Mouse (Mus musculus) CH12.LX (cell line): ENCODE measurements around the gene 2610002M06Rik.

Experiments
- CHD1 ChIP-seq: IDR thresholded peaks from 2 replicates; pipeline ENCODE4 v1.6.1; 2012; ENCODE audit warnings: low read depth, low read length, improper control_type of control experiment, inconsistent platforms
- CHD2 ChIP-seq: IDR thresholded peaks from 2 replicates; pipeline ENCODE4 v1.6.1; 2011; ENCODE audit warnings: low read length, improper control_type of control experiment
- CTCF ChIP-seq, 2 experiments: IDR thresholded peaks in 1 of 2; conservative IDR thresholded peaks in 1 of 2; 2 replicates each; pipeline ENCODE4 v1.5.1; 2011 to 2012; ENCODE audit warnings: low read depth in 2 of 2, low read length in 2 of 2, improper control_type of control experiment in 1 of 2, inconsistent platforms in 1 of 2, mild to moderate bottlenecking in 1 of 2, moderate library complexity in 1 of 2
- EP300 ChIP-seq: IDR thresholded peaks from 2 replicates; pipeline ENCODE4 v1.6.1; 2011; ENCODE audit warnings: low read length, improper control_type of control experiment
- ETS1 ChIP-seq: conservative IDR thresholded peaks from 2 replicates; pipeline ENCODE4 v1.6.1; 2012; ENCODE audit warnings: low read depth, mild to moderate bottlenecking, inconsistent platforms, low read length, improper control_type of control experiment, moderate library complexity
- HCFC1 ChIP-seq: IDR thresholded peaks from 2 replicates; pipeline ENCODE4 v1.6.1; 2012; ENCODE audit warnings: low read depth, mild to moderate bottlenecking, inconsistent platforms, low read length, improper control_type of control experiment
- KAT2A ChIP-seq: IDR thresholded peaks from 2 replicates; pipeline ENCODE4 v1.6.1; 2012; ENCODE audit warnings: low read length, improper control_type of control experiment, inconsistent platforms; ENCODE audit not compliant: insufficient replicate concordance
- MAX ChIP-seq: IDR thresholded peaks from 2 replicates; pipeline ENCODE4 v1.6.1; 2011; ENCODE audit warnings: low read length, improper control_type of control experiment
- MXI1 ChIP-seq: IDR thresholded peaks from 2 replicates; pipeline ENCODE4 v1.6.1; 2011; ENCODE audit warnings: mild to moderate bottlenecking, low read depth, low read length, improper control_type of control experiment
- POLR2A ChIP-seq: IDR thresholded peaks from 2 replicates; pipeline ENCODE4 v1.6.1; 2011; ENCODE audit warnings: low read depth, mild to moderate bottlenecking, improper control_type of control experiment, low read length
- SIN3A ChIP-seq: IDR thresholded peaks from 2 replicates; pipeline ENCODE4 v1.6.1; 2012; ENCODE audit warnings: low read length, improper control_type of control experiment, inconsistent platforms
- TBP ChIP-seq: conservative IDR thresholded peaks from 2 replicates; pipeline ENCODE4 v1.6.1; 2011; ENCODE audit warnings: low read depth, low read length, improper control_type of control experiment
- ZNF384 ChIP-seq: IDR thresholded peaks from 2 replicates; pipeline ENCODE4 v1.6.1; 2012; ENCODE audit warnings: low read depth, low read length, improper control_type of control experiment, inconsistent platforms

DNA sequence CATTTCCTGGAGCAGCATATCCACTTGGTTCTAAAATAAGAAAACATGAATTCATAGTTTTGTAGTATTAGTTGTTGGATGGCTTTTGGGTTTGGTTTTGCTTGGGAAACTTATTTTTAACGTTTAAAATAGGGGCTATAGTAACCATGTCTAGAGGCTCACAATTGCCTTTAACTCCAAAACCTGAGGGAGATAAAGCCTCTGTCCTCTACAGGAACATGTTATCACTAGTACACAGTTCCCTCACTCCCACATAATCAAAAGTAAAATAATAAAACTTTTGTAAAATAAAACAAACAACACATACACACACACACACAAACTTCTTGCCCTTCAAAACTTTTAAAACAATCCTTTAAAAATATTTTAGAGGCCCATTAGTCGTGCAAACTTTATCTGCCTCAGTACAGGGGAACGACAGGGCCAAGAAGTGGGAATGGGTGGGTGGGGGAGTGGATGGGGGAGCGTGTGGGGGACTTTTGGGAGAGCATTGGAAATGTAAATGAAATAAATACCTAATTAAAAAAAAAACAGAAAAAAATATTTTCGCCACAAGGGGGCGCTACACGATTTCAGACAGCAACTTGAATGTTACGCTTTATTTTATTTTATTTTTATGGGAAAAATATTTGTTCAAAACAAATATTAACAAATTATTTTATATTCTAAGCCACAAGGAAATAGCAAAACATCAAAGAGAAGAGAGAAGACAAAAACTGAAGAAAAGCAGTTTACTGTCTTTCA lies 25.2 kb downstream of the 2610002M06Rik start:
- TF ChIP-seq CTCF (conservative IDR thresholded peaks at IDR 0.05 in 1 of 2, IDR thresholded peaks at IDR 0.05 in 1 of 2; ENCODE audit: low read depth in 2 of 2, low read length in 2 of 2) = peak in 1 of 2 experiments; percentile 34; a peak in 1 of 4 replicates
- TF ChIP-seq MXI1 = no peak
- TF ChIP-seq HCFC1 = no peak
- no peak for TF ChIP-seq POLR2A
- TF ChIP-seq TBP = no peak
- TF ChIP-seq KAT2A = no peak
- no peak for TF ChIP-seq ETS1
- TF ChIP-seq CHD1 = no peak
- TF ChIP-seq ZNF384 = peak; percentile 70
- TF ChIP-seq MAX = no peak
- no peak for TF ChIP-seq CHD2
- no peak for TF ChIP-seq SIN3A
- no peak for TF ChIP-seq EP300
